Mouse (Mus musculus): ENCODE measurements around the gene Tlr7. TPM values are rescaled to one million over a fixed set of nuclear protein-coding genes. Genes with fewer than 3 reads are reported as not detected.
"Not testable (repeated sequence)": the region's sequence is repeated elsewhere in the genome, so short reads cannot be mapped to it uniquely, and the experiment has no call there.

Tlr7 gene
- polyA plus RNA-seq (2015; fragmentation: Nextera tagmentation; extraction: Ambion mirVana) = 0.84 and 1.3 TPM in 2 replicates

DNA sequence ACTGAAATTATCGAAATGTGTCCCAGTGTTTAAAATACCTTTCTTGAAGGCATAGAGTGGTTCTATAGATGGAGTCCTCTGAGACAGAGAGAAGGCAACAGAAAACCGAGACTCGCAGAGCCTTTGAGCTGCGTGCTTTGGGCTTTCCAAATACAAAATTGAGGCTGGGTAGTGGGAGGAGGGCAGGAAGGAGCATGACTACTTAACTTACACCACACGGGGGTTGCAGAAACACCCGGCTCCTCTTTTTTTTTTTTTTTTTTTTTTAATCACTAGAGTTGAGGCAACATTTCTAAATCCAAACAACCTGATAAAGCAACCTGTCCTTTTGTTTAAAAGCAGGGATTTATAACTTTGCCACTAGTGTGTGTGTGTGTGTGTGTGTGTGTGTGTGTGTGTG, at the start of gene Tlr7:
TSS of gene Tlr7 (minus strand) at position 160 of the 400 bp plus-strand sequence.
- TF ChIP-seq CTCF (IDR thresholded peaks at IDR 0.05; ENCODE audit: low read depth) = no peak
- Histone ChIP-seq H3K27ac (ENCODE audit: low read depth, low read length) (no peak within 1 kb of the TSS), H3K4me3 (ENCODE audit: low read depth, low read length) (no peak within 1 kb of the TSS), H3K9ac (ENCODE audit: low read depth, low read length) (no peak within 1 kb of the TSS), H3K27me3 (replicated peaks; ENCODE audit: control insufficient read depth, insufficient read depth, low read length) (no peaks in the 10 kb centered on the region), H3K4me2 (replicated peaks; ENCODE audit: low read depth) (no peak within 1 kb of the TSS), H3K36me3 (ENCODE audit: control insufficient read depth, insufficient read depth) (no peaks in the 10 kb centered on the region), H3K4me1 (replicated peaks; ENCODE audit: control insufficient read depth, insufficient read depth, low read length) (no peaks in the 10 kb centered on the region), H3K9me3 (ENCODE audit: control insufficient read depth) (no peaks in the 10 kb centered on the region)
- no peak for ATAC-seq
- 74% methylated on average over 6 of the region's 6 CpGs for WGBS

DNA sequence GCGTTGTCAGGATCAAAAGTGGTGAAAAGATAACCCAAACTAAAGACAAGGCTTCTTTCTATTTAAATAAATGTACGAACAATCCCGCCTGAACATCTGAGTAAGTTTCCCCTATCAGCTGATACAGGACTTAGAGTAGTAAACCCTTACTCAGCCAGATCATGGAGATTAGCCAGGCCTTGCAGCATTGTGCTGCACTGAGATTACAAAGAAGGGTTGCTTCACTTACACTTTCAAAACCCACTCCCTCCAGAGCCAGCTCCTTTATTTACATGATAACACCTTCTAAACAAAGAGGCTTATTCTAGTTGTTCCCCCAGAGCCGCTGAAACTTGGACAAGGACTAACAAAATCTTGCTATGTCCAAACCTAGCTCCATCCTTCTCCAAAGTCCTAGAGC, 49.7 kb upstream of the Tlr7 start:
- no peak for ATAC-seq
- Histone ChIP-seq H3K27ac (ENCODE audit: low read depth, low read length) (no peak overlapping the region), H3K9me3 (ENCODE audit: control insufficient read depth) (no peaks in the 10 kb centered on the region), H3K4me2 (replicated peaks; ENCODE audit: low read depth) (no peak overlapping the region), H3K9ac (ENCODE audit: low read depth, low read length) (no peak overlapping the region), H3K27me3 (replicated peaks; ENCODE audit: control insufficient read depth, insufficient read depth, low read length) (no peaks in the 10 kb centered on the region; the same call in 1 of the 2 replicates), H3K36me3 (ENCODE audit: control insufficient read depth, insufficient read depth) (no peaks in the 10 kb centered on the region), H3K4me3 (ENCODE audit: low read depth, low read length) (no peak overlapping the region), H3K4me1 (replicated peaks; ENCODE audit: control insufficient read depth, insufficient read depth, low read length) (no peaks in the 10 kb centered on the region)
- TF ChIP-seq CTCF (IDR thresholded peaks at IDR 0.05; ENCODE audit: low read depth) = no peak
- 65% methylated on average over 4 of the region's 4 CpGs for WGBS

DNA sequence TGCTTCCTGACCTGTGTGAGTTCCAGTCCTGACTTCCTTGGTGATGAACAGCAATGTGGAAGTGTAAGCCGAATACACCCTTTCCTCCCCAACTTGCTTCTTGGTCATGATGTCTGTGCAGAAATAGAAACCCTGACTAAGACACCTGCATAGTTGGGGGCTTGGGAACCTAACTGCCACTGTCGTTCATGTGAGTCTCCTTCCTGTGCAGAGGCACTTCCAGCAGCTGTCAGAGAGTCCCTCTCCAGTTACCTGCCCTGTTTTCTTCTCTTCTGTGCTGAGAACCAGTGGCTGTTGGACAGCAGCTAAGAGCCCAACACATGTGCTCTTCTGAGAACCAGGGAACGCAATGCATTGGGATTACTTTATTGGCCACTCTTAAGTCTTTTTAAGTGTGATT, 30.9 kb upstream of the Tlr7 start:
- not testable (repeated sequence) for H3K27ac ChIP-seq (ENCODE audit: low read depth, low read length); H3K4me1 ChIP-seq (replicated peaks; ENCODE audit: control insufficient read depth, insufficient read depth, low read length); ATAC-seq; H3K4me3 ChIP-seq (ENCODE audit: low read depth, low read length); H3K36me3 ChIP-seq (ENCODE audit: control insufficient read depth, insufficient read depth); H3K4me2 ChIP-seq (replicated peaks; ENCODE audit: low read depth); H3K9ac ChIP-seq (ENCODE audit: low read depth, low read length); H3K9me3 ChIP-seq (ENCODE audit: control insufficient read depth); H3K27me3 ChIP-seq (replicated peaks; ENCODE audit: control insufficient read depth, insufficient read depth, low read length)
- 88% methylated on average over 3 of the region's 3 CpGs for WGBS

DNA sequence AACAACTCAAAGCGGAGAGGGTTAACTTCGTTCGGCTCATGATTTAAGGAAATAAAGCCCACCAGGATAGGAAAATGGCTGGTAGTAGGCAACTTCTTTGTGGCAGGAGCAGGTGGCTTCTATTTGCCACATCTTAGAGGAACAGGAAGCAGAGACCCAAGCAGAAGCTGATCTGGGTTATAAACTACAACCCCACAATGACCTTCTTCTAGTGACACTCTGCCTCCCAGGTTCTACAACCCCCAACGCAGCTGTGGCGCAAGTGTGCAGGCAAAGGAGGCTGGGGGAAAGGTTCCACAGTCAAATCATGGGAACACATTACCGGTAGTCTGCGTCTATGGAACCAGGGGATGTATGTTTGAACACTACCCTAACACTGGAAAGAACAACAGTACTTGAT, 29.3 kb upstream of the Tlr7 start:
- no peak for ATAC-seq
- no peak overlapping the region for H3K4me2 ChIP-seq (replicated peaks; ENCODE audit: low read depth)
- no peak overlapping the region for H3K4me3 ChIP-seq (ENCODE audit: low read depth, low read length)
- H3K27me3 ChIP-seq (replicated peaks; ENCODE audit: control insufficient read depth, insufficient read depth, low read length) = no peaks in the 10 kb centered on the region
- H3K27ac ChIP-seq (ENCODE audit: low read depth, low read length) = no peak overlapping the region
- H3K36me3 ChIP-seq (ENCODE audit: control insufficient read depth, insufficient read depth) = no peaks in the 10 kb centered on the region
- H3K9ac ChIP-seq (ENCODE audit: low read depth, low read length) = no peak overlapping the region
- no peaks in the 10 kb centered on the region for H3K9me3 ChIP-seq (ENCODE audit: control insufficient read depth)
- TF ChIP-seq CTCF (IDR thresholded peaks at IDR 0.05; ENCODE audit: low read depth) = no peak
- H3K4me1 ChIP-seq (replicated peaks; ENCODE audit: control insufficient read depth, insufficient read depth, low read length) = no peaks in the 10 kb centered on the region
- WGBS = 90% methylated on average over 7 of the region's 7 CpGs

DNA sequence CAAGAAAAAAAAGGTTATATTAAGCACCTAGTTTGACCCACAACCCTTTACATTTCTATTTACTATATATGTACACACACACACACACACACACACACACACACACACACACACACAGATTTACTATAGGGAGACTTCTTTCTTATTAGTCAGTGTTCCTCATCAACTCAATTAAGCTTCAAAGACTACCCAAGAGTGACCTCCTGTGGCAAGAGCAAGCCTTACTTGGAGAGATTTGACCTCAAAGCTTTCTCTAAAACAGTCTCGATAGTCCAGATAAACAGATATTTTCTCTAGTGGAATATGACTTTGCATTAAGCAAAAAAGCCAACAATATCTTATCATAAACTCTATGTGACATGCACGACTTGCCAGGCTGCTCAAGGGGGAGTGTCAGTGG, 27.1 kb upstream of the Tlr7 start:
- 59% methylated on average over 2 of the region's 2 CpGs for WGBS
- no peaks in the 10 kb centered on the region for H3K4me1 ChIP-seq (replicated peaks; ENCODE audit: control insufficient read depth, insufficient read depth, low read length)
- no peaks in the 10 kb centered on the region for H3K27me3 ChIP-seq (replicated peaks; ENCODE audit: control insufficient read depth, insufficient read depth, low read length)
- H3K9me3 ChIP-seq (ENCODE audit: control insufficient read depth) = no peaks in the 10 kb centered on the region
- no peak for ATAC-seq
- H3K36me3 ChIP-seq (ENCODE audit: control insufficient read depth, insufficient read depth) = no peaks in the 10 kb centered on the region
- H3K4me3 ChIP-seq (ENCODE audit: low read depth, low read length) = no peak overlapping the region
- peak; percentile 51 for TF ChIP-seq CTCF (IDR thresholded peaks at IDR 0.05; ENCODE audit: low read depth)
- no peak overlapping the region for H3K27ac ChIP-seq (ENCODE audit: low read depth, low read length)
- H3K4me2 ChIP-seq (replicated peaks; ENCODE audit: low read depth) = no peak overlapping the region
- H3K9ac ChIP-seq (ENCODE audit: low read depth, low read length) = no peak overlapping the region

DNA sequence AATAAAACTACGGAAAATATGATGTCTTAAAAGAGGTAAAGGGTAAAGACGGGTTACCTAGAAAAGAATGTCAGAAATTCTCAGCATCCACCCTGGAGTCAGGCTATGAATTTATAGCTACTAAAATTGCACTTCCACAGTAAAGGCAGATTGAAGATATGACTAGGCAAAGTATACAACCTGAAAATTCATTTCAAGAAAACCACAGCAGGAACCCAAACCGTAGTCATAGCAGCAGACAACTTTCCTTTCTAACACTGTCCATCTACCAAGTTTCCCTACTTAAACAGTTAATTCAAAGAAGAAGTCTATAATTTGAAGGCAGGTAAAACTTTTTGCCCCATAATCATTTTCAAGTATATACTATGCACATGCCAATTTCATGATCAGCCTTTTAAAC, 25.6 kb upstream of the Tlr7 start:
- no peaks in the 10 kb centered on the region for H3K4me1 ChIP-seq (replicated peaks; ENCODE audit: control insufficient read depth, insufficient read depth, low read length)
- no peak overlapping the region for H3K9ac ChIP-seq (ENCODE audit: low read depth, low read length)
- H3K27ac ChIP-seq (ENCODE audit: low read depth, low read length) = no peak overlapping the region
- H3K27me3 ChIP-seq (replicated peaks; ENCODE audit: control insufficient read depth, insufficient read depth, low read length) = no peaks in the 10 kb centered on the region
- WGBS = 75% methylated on average over 3 of the region's 3 CpGs
- no peak overlapping the region for H3K4me2 ChIP-seq (replicated peaks; ENCODE audit: low read depth)
- H3K9me3 ChIP-seq (ENCODE audit: control insufficient read depth) = no peaks in the 10 kb centered on the region
- TF ChIP-seq CTCF (IDR thresholded peaks at IDR 0.05; ENCODE audit: low read depth) = no peak
- no peak for ATAC-seq
- no peaks in the 10 kb centered on the region for H3K36me3 ChIP-seq (ENCODE audit: control insufficient read depth, insufficient read depth)
- H3K4me3 ChIP-seq (ENCODE audit: low read depth, low read length) = no peak overlapping the region

DNA sequence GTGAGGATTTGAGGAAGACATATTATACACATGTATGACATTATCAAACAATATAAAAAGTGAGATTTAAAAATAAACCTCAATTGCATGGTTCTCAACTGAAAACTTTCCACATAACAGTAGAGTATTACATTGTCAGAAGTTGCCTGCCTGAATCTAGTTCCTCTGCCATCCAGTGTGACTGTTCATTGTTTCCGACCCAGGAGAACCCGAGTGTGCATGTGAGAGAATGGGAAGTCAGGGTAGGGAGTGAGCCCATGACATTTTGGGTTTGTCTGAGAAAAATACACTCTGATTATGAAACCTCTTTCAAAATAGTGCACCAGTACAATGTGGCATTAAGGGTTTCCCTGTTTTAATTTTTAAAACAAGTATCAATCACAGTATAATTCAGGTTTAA, 23.3 kb upstream of the Tlr7 start:
- Histone ChIP-seq H3K4me1 (replicated peaks; ENCODE audit: control insufficient read depth, insufficient read depth, low read length) (no peaks in the 10 kb centered on the region), H3K36me3 (ENCODE audit: control insufficient read depth, insufficient read depth) (no peaks in the 10 kb centered on the region), H3K9ac (ENCODE audit: low read depth, low read length) (no peak overlapping the region), H3K27me3 (replicated peaks; ENCODE audit: control insufficient read depth, insufficient read depth, low read length) (no peaks in the 10 kb centered on the region), H3K4me3 (ENCODE audit: low read depth, low read length) (no peak overlapping the region), H3K27ac (ENCODE audit: low read depth, low read length) (no peak overlapping the region), H3K4me2 (replicated peaks; ENCODE audit: low read depth) (no peak overlapping the region), H3K9me3 (ENCODE audit: control insufficient read depth) (no peaks in the 10 kb centered on the region)
- ATAC-seq = no peak
- 91% methylated on average over 2 of the region's 2 CpGs for WGBS
- no peak for TF ChIP-seq CTCF (IDR thresholded peaks at IDR 0.05; ENCODE audit: low read depth)
